ENCODE assay signal across 30 mouse cellular contexts in genomic region chr10:13199234-13199633, GRCm38 (mm10). TPM values are rescaled to one million over a fixed set of nuclear protein-coding genes. Genes with fewer than 3 reads are reported as not detected.
"Had no signal": no experiment of that assay in that cellular context is flagged by ENCODE, and none has a peak within 500 bp of the region (broad histone marks: within the 10 kb centered on the region; RNA-seq: fewer than 3 reads in every experiment).

No protein-coding gene starts in this region.

- DNase-seq: kidney, adult 2 months; kidney, postnatal 14 days; kidney, postnatal 4 days; left cerebral cortex, postnatal 4 days; liver, postnatal 0 days; lung, embryonic 14.5 days; midbrain, embryonic 14.5 days; right cerebral cortex, adult 18-20 months; right cerebral cortex, postnatal 14 days; spleen, adult 18-20 months; thymus, adult 2 months; thymus, postnatal 14 days; thymus, postnatal 4 days had no signal

- H3K27ac ChIP-seq: limb, embryonic 12.5 days; limb, embryonic 15.5 days; liver, embryonic 14.5 days; macrophage had no signal

- H3K4me2 ChIP-seq: limb, embryonic 12.5 days; limb, embryonic 15.5 days; liver, embryonic 11.5 days; lung, embryonic 14.5 days; midbrain, embryonic 11.5 days had no signal

- H3K4me1 ChIP-seq: limb, embryonic 12.5 days had no signal

- ATAC-seq: liver, postnatal 0 days; lung, postnatal 0 days had no signal

- H3K9me3 ChIP-seq: limb, embryonic 12.5 days; limb, embryonic 15.5 days had no signal

- H3K9ac ChIP-seq: limb, embryonic 12.5 days; limb, embryonic 15.5 days; liver, embryonic 14.5 days; liver, postnatal 0 days; lung, embryonic 14.5 days had no signal

- H3K36me3 ChIP-seq: limb, embryonic 12.5 days; limb, embryonic 15.5 days had no signal

- H3K27me3 ChIP-seq: limb, embryonic 12.5 days; limb, embryonic 15.5 days had no signal

- H3K4me3 ChIP-seq: limb, embryonic 12.5 days; limb, embryonic 15.5 days had no signal

RNA-seq across cellular contexts. Expression of gene Zc2hc1b, which starts 21.4 kb away (rescaled TPM):
- total RNA-seq: layer of hippocampus, adult 18-20 months; layer of hippocampus, postnatal 14 days; left cerebral cortex, adult 8-10 months; left cerebral cortex, postnatal 14 days; left cerebral cortex, postnatal 4 days; megakaryocyte-erythroid progenitor cell, adult 5-6 weeks; midbrain, postnatal 0 days had no signal
- polyA plus RNA-seq: kidney, adult 2 months; kidney, embryonic 16.5 days; limb, embryonic 12.5 days; limb, embryonic 15.5 days; liver, embryonic 11.5 days; liver, embryonic 14.5 days; liver, postnatal 0 days; lung, embryonic 14.5 days; lung, postnatal 0 days; macrophage; midbrain, embryonic 11.5 days; midbrain, embryonic 14.5 days; midbrain, postnatal 0 days; neural tube, embryonic 11.5 days; neural tube, embryonic 14.5 days; stomach, embryonic 16.5 days; thymus, adult 2 months had no signal
